Mouse (Mus musculus) testis, postnatal 10 days (tissue): Measurements from ENCODE around the gene Fitm1.

ENCODE experiments used
- DNase-seq: peaks from one replicate; pipeline ENCODE4 v3.0.0; 2021; ENCODE audit warnings: low spot score

Fitm1 gene

DNA sequence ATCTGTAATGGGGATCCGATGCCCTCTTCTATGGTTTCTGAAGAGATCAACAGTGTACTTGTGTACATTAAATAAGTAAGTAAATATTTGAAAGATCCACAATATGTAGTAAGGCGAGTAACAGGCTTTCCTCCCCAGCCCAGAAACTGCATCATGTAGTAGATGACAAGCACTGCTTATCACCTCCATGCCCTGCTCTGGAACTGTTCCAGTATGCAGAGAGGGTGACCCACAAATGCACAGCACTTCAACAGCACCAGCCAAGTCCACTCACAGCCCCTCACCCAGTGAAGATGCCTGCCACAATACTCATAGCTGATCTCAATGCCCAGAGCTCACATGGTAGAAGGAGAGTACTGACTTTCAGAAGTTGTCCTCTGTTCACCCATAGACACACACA, 4.8 kb upstream of the Fitm1 start:
- DNase-seq: no peak

- DNase-seq: no peak
Measured at GRCm38 (mm10) chr14:55571760-55572159, 3.7 kb upstream of the Fitm1 start.

DNA sequence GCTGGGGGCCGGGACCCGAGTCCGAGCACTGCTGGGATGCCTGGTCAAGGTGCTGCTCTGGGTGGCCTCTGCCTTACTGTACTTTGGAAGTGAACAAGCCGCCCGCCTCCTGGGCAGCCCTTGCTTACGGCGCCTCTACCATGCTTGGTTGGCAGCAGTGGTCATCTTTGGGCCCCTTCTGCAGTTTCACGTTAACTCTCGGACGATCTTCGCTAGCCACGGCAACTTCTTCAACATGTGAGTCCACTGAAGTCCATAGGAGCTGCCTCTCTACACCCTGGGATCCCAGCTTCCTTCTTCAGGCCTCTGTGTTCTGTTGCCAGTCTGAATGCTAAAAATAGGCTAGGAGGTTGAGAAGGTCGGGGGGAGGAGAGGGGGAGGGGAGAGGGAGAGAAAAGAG, 294 bp downstream of the Fitm1 start:
- no peak for DNase-seq

DNA sequence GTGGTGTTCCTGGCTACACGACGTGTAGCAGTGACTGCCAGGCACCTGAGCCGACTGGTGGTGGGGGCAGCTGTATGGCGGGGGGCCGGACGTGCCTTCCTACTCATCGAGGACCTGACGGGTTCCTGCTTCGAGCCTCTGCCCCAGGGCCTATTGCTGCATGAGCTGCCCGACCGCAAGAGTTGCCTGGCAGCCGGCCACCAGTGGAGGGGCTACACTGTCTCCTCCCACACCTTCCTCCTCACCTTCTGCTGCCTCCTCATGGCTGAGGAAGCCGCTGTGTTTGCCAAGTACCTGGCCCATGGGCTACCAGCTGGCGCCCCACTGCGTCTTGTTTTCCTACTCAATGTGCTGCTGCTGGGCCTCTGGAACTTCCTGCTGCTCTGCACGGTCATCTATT, 959 bp downstream of the Fitm1 start:
- DNase-seq: peak; percentile 70

GRCm38 (mm10) chr14:55577871-55578667, 2.7 kb downstream of the Fitm1 start, which contains the start of gene Psme1:
Gene Psme1 (plus strand): TSS chr14:55578123.
- DNase-seq: peak; percentile 85

DNA sequence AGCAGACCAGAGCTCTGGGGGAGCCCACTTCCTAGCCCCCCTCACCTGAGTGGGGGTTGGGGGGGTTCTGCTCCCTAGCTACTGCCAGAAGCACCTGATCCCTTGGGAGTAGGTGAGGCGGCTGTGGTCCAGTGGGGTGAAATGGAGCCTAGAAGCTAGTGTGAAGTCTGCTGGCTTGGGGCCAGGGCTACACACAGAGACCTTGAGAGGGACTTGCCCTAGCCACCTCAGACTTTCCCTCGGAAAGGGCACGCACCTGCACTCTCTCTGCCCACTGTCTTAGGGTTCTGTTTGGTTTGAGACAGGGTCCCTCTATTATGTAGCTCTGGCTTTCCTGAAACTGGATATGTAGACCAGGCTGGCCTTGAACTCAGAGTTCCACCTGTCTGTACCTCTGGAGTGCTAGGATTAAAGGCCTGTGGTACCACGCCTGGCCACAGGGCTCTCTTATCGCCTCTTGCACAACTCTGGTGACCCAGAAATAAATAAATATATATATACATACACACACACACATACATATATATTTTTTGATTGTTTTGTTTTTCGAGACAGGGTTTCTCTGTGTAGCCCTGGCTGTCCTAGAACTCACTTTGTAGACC, 3.4 kb downstream of the Fitm1 start:
- DNase-seq: peak; percentile 84

DNA sequence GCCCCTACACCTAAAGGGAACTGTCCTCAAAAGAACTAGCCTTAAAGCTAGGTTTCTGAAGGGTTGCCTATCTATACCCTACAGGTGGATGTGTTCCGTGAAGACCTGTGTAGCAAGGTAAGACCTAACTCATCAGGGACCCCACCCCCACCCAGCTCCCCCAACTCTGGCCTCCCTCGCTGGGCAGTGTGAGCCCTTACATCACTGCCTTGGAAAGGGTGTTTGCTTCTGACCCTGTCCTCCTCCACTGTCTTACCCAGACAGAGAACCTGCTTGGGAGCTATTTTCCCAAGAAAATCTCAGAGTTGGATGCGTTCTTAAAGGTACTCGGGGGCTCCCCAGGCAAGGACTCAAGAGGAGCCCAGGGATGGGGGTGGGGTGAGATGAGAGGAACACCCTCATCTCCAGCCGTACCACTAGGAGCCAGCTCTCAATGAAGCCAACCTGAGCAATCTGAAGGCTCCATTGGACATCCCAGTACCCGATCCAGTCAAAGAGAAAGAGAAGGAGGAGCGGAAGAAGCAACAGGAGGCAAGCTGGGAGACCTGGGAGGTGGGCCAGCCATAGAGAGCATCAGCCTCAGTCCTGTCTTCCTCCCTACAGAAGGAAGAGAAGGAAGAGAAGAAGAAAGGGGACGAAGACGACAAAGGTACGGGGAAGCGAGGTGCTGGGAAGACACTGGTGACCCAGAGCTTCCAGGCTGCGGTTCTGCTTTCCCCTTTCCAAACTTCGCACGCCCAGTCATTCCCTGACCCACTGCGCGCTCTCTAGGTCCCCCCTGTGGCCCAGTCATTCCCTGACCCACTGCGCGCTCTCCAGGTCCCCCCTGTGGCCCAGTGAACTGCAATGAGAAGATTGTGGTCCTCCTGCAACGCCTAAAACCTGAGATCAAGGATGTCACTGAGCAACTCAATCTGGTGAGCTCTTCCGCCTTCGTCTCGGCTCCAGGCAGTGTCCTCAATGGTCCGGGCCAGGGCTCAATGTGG, 4.4 kb downstream of the Fitm1 start:
- no peak for DNase-seq

DNA sequence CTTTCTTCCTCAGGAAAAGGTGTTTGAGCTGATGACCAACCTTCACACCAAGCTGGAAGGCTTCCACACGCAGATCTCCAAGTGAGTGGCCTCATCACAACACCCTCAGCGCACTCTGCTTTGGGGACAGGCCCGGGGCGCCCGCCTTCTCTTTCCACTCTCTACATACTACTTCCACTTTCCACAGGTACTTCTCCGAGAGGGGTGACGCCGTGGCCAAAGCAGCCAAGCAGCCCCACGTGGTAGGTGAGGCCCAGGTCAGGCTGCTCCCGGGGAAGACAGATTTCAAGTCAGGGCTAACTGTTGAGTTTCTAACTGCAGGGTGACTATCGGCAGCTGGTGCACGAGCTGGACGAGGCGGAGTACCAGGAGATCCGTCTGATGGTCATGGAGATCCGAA, 5.3 kb downstream of the Fitm1 start:
- no peak for DNase-seq

DNA sequence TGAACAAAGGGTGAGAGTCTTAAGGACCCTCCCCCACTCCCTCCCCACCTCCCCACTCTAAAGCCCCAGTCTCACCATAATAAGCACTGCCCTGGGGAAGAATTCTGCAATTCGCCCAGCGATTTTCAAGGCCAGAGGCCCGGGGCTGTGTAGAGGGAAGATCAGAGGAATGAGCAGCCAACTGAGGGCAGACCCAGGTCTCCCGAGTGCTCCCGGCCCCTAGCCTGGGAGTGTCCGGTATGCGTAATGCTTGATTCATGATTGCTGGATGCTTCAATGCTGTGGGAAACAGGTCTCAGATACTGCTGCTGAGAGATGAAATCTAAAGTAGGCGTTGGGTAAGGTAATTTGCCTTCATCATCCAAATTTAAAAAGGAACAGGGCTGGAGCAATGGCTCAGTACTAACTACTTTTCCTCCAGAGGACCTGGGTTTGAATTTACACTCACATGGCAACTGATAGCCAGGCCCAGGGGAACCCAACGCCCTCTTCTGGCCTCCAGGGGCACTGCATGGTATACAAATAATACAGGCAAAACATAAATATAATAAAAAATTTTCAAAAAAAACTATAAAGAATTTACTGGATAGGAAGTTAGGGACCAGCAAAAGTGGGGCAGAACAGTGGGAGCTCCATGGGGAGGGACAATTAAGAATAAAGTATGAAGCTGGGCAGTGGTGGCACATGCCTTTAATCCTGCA, 6.7 kb downstream of the Fitm1 start:
- no peak for DNase-seq

DNA sequence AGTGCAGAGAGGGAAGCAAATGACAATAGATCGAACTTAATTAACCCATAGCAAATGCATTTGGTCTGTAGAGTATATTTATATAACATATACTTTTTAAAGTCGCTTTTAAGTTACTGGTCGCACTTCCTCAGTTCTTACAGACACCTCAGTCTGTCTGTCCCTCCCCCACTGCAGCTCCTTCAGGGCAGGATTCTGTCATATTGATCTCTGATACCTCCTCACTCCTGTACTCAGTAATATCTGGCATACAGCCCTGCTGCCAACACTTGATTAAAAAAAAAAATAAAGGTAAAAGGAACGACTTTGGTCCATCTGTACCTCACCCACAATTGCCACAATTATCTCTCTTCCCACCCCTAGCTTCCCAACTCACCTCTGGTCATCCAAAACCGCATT, 8.9 kb downstream of the Fitm1 start:
- DNase-seq: no peak

- peak; percentile 83 for DNase-seq
Measured at GRCm38 (mm10) chr14:55584702-55585565, 9.5 kb downstream of the Fitm1 start, which contains the start of gene Emc9. Gene Emc9 (minus strand): TSS chr14:55585302.

DNA sequence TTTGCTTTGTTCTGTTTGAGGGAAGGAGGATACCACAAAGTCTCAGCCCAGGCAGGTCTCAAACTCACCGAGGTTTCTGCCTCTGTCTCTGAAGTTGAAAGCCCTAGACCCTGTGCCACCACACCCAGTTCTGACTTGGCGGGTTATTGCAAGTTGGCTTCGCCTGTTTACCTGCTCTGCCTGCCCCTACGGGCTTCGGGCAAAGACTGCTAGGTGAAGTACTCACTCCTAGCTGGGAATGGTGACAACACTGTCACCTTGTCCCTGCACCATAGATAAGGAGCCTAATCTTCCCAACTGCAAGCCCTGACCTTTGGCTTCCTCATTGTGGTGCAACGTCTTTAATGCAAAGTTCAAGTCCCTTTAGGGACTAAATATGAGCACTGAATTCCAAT, 10.1 kb downstream of the Fitm1 start:
- no peak for DNase-seq

DNA sequence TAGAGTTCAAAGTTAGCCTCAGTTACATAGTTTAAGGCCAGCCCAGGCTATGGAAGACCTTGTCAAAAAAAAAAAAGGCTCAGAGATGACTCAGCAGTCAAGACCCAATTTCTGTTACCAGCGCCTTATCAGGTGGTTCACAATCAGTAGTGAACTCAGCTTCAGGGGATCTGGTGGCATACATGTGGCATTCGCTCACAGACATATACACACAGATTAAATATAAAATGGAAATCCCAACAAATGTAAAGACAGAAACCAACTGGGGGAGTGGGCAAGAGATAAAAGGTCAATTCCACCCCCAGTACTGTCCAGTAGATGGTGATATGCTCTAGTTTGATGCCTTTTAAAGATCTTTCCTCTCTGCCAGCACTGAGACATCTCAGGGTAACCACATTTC, 10.7 kb downstream of the Fitm1 start:
- no peak for DNase-seq

- no peak for DNase-seq
Measured at GRCm38 (mm10) chr14:55589271-55589670, 13.9 kb downstream of the Fitm1 start.

- no peak for DNase-seq
Measured at GRCm38 (mm10) chr14:55589771-55590448, 14.5 kb downstream of the Fitm1 start.

DNA sequence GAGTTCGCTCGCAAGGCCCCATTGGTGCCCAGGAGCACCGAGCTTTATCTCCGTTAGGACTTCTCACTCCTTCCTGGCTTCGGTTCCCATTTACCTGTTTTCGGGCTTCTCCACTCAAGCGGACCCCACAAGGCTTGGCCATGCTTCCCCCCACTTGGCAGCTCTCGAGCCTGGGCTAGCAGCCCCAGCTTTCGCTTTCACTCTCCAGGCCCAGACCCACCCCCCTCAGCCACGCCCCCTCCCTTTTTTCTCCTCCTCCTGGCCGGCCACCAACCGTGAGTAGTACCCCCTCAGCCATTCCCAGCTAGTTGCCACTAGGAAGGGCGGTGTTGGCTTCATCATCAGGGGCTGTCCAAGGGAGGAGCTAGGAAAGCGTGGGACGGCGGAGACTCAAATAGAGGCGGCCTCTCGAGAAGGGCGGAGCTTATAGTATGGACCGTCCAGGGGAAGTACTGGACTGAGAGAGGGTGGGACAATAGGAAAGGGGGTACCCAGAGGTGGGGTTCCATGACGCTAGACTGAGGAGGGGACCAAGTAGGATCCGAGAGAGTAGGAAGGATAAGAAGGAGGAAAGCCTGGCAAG, 15.4 kb downstream of the Fitm1 start, which contains the start of gene Psme2:
TSS of gene Psme2 (minus strand) at position 366 of the 583 bp plus-strand sequence.
- peak; percentile 92 for DNase-seq

DNA sequence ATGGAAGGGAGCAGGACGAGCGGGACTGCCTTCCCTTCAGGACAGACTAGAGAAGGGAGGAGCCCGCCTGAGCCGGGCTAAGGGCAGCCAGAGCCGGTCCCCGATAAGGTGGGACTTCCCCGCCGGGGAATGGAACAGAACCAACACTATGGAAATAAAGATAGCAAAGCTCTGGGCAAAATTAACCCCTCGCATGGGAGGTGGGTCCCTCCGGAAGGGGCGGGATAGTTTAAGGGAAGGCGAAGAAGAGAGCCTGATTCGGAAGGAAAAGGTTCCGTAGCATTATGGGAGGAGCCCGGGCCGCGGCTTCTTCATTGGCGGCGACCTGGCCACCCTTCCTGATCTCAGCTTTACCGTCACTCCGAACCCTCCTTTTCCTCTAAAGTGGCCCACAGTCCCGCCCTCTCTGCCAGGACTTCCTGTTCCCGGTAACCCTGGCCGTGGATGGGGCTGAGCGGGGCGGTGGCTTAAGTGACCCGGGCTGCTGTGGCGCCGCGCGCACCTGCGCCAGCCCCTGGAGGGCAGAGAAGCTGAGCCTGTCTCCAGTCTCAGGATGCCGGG, 16.0 kb downstream of the Fitm1 start, which contains the start of gene Rnf31:
TSS of gene Rnf31 (plus strand) at position 378 of the 561 bp plus-strand sequence.
- peak; percentile 91 for DNase-seq

- no peak for DNase-seq
Measured at GRCm38 (mm10) chr14:55592226-55592625, 16.8 kb downstream of the Fitm1 start.

- DNase-seq: no peak
Measured at GRCm38 (mm10) chr14:55596036-55596690, 20.7 kb downstream of the Fitm1 start.
